Mouse (Mus musculus) midbrain, embryonic 12.5 days (tissue): ENCODE measurements around the gene Pole3. TPM values are rescaled to one million over a fixed set of nuclear protein-coding genes. Genes with fewer than 3 reads are reported as not detected.
A peak's percentile ranks its signal among the peaks of the same experiment; 100 is the strongest.

Experiments
- ATAC-seq: fragments of 200-750 bp; cut with Nextera tagmentation; 2 replicates; pipeline ENCODE4 v1.8.0; 2017; ENCODE audit warnings: low read depth, moderate TSS enrichment, moderate library complexity; ENCODE audit not compliant: low FRiP score
- H3K27ac ChIP-seq: fragments of 300-500 bp; sonication (generic); replicated peaks from 2 replicates; pipeline ENCODE4 v1.5.1; 2016; ENCODE audit warnings: mild to moderate bottlenecking
- H3K27me3 ChIP-seq: fragments of 300-500 bp; sonication (generic); 2 replicates; pipeline ENCODE4 v1.6.1; 2016; ENCODE audit warnings: mild to moderate bottlenecking
- H3K36me3 ChIP-seq: fragments of 300-500 bp; sonication (generic); 2 replicates; pipeline ENCODE4 v1.6.1; 2016
- H3K4me1 ChIP-seq: fragments of 300-500 bp; sonication (generic); 2 replicates; pipeline ENCODE4 v1.6.1; 2016
- H3K4me2 ChIP-seq: fragments of 300-500 bp; sonication (generic); replicated peaks from 2 replicates; pipeline ENCODE4 v1.6.1; 2016; ENCODE audit warnings: mild to moderate bottlenecking, moderate library complexity
- H3K4me3 ChIP-seq: fragments of 300-500 bp; sonication (generic); 2 replicates; pipeline ENCODE4 v1.5.1; 2016; ENCODE audit warnings: mild to moderate bottlenecking
- H3K9ac ChIP-seq: fragments of 300-500 bp; sonication (generic); replicated peaks from 2 replicates; pipeline ENCODE4 v1.6.1; 2016; ENCODE audit warnings: mild to moderate bottlenecking, moderate library complexity
- H3K9me3 ChIP-seq: fragments of 300-500 bp; sonication (generic); 2 replicates; pipeline ENCODE4 v1.6.1; 2016; ENCODE audit warnings: mild to moderate bottlenecking
- WGBS: fragments of 180-500 bp; shearing (Covaris S2); methylation state at CpG from one replicate; pipeline ENCODE4 v1.1.7; 2016; 5-methylcytosine and 5-hydroxymethylcytosine counted together
- polyA plus RNA-seq: library from polyadenylated mRNA; unstranded; fragments of >200 nt; fragmentation: Nextera tagmentation; extraction: Ambion mirVana; gene quantifications from 2 replicates; pipeline ENCODE4 v1.2.1, GENCODE M21; 2016

The Pole3 gene
- polyA plus RNA-seq, 1 experiment from 2014 or later, result 110 TPM

- Histone ChIP-seq H3K36me3 (no peaks in the 10 kb centered on the region), H3K4me3 (no peak overlapping the region), H3K9me3 (no peaks in the 10 kb centered on the region), H3K4me1 (no peaks in the 10 kb centered on the region), H3K27me3 (no peaks in the 10 kb centered on the region), H3K27ac (no peak overlapping the region), H3K4me2 (no peak overlapping the region), H3K9ac (no peak overlapping the region)
- ATAC-seq, result no peak
Measured at GRCm38 (mm10) chr4:62544801-62545200, 19.9 kb upstream of the Pole3 start.

GRCm38 (mm10) chr4:62543782-62544181, 18.9 kb upstream of the Pole3 start:
- Histone ChIP-seq H3K36me3 (no peaks in the 10 kb centered on the region), H3K4me1 (no peaks in the 10 kb centered on the region), H3K27me3 (no peaks in the 10 kb centered on the region), H3K4me3 (no peak overlapping the region), H3K9ac (no peak overlapping the region), H3K9me3 (no peaks in the 10 kb centered on the region), H3K27ac (no peak overlapping the region), H3K4me2 (no peak overlapping the region)
- WGBS, result 91% methylated on average over 6 of the region's 6 CpGs
- no peak for ATAC-seq

- no peak for ATAC-seq
- H3K27me3 ChIP-seq, result no peaks in the 10 kb centered on the region
- no peak overlapping the region for H3K4me2 ChIP-seq
- 84% methylated on average over 3 of the region's 3 CpGs for WGBS
- H3K36me3 ChIP-seq, result no peaks in the 10 kb centered on the region
- H3K4me1 ChIP-seq, result no peaks in the 10 kb centered on the region
- no peak overlapping the region for H3K9ac ChIP-seq
- no peak overlapping the region for H3K27ac ChIP-seq
- H3K9me3 ChIP-seq, result no peaks in the 10 kb centered on the region
- H3K4me3 ChIP-seq, result no peak overlapping the region
Measured at GRCm38 (mm10) chr4:62541802-62542201, 16.9 kb upstream of the Pole3 start.

GRCm38 (mm10) chr4:62533729-62534128, 8.9 kb upstream of the Pole3 start:
- no peak overlapping the region for H3K4me2 ChIP-seq
- 84% methylated on average over 6 of the region's 6 CpGs for WGBS
- ATAC-seq, result no peak
- H3K9me3 ChIP-seq, result no peaks in the 10 kb centered on the region
- H3K4me3 ChIP-seq, result no peak overlapping the region
- H3K9ac ChIP-seq, result no peak overlapping the region
- no peaks in the 10 kb centered on the region for H3K36me3 ChIP-seq
- no peak overlapping the region for H3K27ac ChIP-seq
- no peaks in the 10 kb centered on the region for H3K27me3 ChIP-seq
- H3K4me1 ChIP-seq, result no peaks in the 10 kb centered on the region

GRCm38 (mm10) chr4:62527655-62528054, 2.8 kb upstream of the Pole3 start:
- Histone ChIP-seq H3K4me1 (peaks cover 9% of the 10 kb centered on the region), H3K4me2 (no peak overlapping the region), H3K9ac (no peak overlapping the region), H3K36me3 (peaks cover 10% of the 10 kb centered on the region; the same call in 1 of the 2 replicates), H3K4me3 (no peak overlapping the region), H3K9me3 (no peaks in the 10 kb centered on the region), H3K27ac (no peak overlapping the region), H3K27me3 (no peaks in the 10 kb centered on the region)
- WGBS, result 87% methylated on average over 4 of the region's 4 CpGs
- ATAC-seq, result no peak

GRCm38 (mm10) chr4:62526256-62526655, 1.4 kb upstream of the Pole3 start:
- H3K4me1 ChIP-seq, result peaks cover 9% of the 10 kb centered on the region

GRCm38 (mm10) chr4:62525489-62525811, 582 bp upstream of the Pole3 start:
- H3K9ac ChIP-seq, result peak overlapping the region; percentile 83; the same call in 1 of the 2 replicates
- no peaks in the 10 kb centered on the region for H3K27me3 ChIP-seq
- WGBS, result 2% methylated on average over 9 of the region's 10 CpGs
- H3K36me3 ChIP-seq, result peaks cover 15% of the 10 kb centered on the region; the same call in 1 of the 2 replicates
- H3K4me1 ChIP-seq, result peaks cover 11% of the 10 kb centered on the region
- H3K4me3 ChIP-seq, result peak overlapping the region; percentile 72
- H3K9me3 ChIP-seq, result no peaks in the 10 kb centered on the region
- H3K4me2 ChIP-seq, result peak overlapping the region; percentile 93
- ATAC-seq, result no peak
- H3K27ac ChIP-seq, result no peak overlapping the region

More at GRCm38 (mm10) chr4:62526256-62526655, 1.4 kb upstream of the Pole3 start:
- Histone ChIP-seq H3K27ac (no peak overlapping the region), H3K9me3 (no peaks in the 10 kb centered on the region), H3K4me2 (no peak overlapping the region), H3K36me3 (peaks cover 15% of the 10 kb centered on the region; the same call in 1 of the 2 replicates), H3K27me3 (no peaks in the 10 kb centered on the region), H3K9ac (no peak overlapping the region), H3K4me3 (no peak overlapping the region)
- 62% methylated on average over 2 of the region's 2 CpGs for WGBS
- no peak for ATAC-seq

- Histone ChIP-seq H3K4me2 (no peak overlapping the region), H3K27me3 (no peaks in the 10 kb centered on the region), H3K9ac (no peak overlapping the region), H3K27ac (no peak overlapping the region), H3K36me3 (peaks cover 15% of the 10 kb centered on the region; the same call in 1 of the 2 replicates), H3K4me3 (no peak overlapping the region), H3K9me3 (no peaks in the 10 kb centered on the region), H3K4me1 (peaks cover 26% of the 10 kb centered on the region)
- WGBS, result 92% methylated on average over 2 of the region's 2 CpGs
- no peak for ATAC-seq
Measured at GRCm38 (mm10) chr4:62520892-62521400, 3.9 kb downstream of the Pole3 start.

GRCm38 (mm10) chr4:62519849-62520233, 5.0 kb downstream of the Pole3 start, which contains the start of gene Alad:
Gene Alad (minus strand): TSS chr4:62519918.
- Histone ChIP-seq H3K27ac (peak within 1 kb of the TSS; percentile 80), H3K4me3 (peak within 1 kb of the TSS; percentile 71), H3K4me2 (peak within 1 kb of the TSS; percentile 78), H3K9ac (peak within 1 kb of the TSS; percentile 77), H3K9me3 (no peaks in the 10 kb centered on the region), H3K4me1 (peaks cover 29% of the 10 kb centered on the region), H3K36me3 (peaks cover 15% of the 10 kb centered on the region; the same call in 1 of the 2 replicates), H3K27me3 (no peaks in the 10 kb centered on the region)
- WGBS, result under 1% methylated on average over 37 of the region's 37 CpGs
- ATAC-seq, result peak; percentile 88

- peaks cover 26% of the 10 kb centered on the region for H3K4me1 ChIP-seq
- 1% methylated on average over 26 of the region's 26 CpGs for WGBS
- ATAC-seq, result no peak; the same call in none of the 2 replicates
- H3K9me3 ChIP-seq, result no peaks in the 10 kb centered on the region
- peaks cover 15% of the 10 kb centered on the region; the same call in 1 of the 2 replicates for H3K36me3 ChIP-seq
- H3K27me3 ChIP-seq, result no peaks in the 10 kb centered on the region
- H3K9ac ChIP-seq, result peak overlapping the region; percentile 77
- H3K27ac ChIP-seq, result peak overlapping the region; percentile 80
- H3K4me2 ChIP-seq, result peak overlapping the region; percentile 78
- H3K4me3 ChIP-seq, result peak overlapping the region; percentile 71
Measured at GRCm38 (mm10) chr4:62519122-62519848, 5.6 kb downstream of the Pole3 start.

- Histone ChIP-seq H3K9me3 (no peaks in the 10 kb centered on the region), H3K4me1 (peaks cover 19% of the 10 kb centered on the region), H3K4me2 (peak overlapping the region; percentile 78), H3K9ac (peak overlapping the region; percentile 77), H3K27ac (no peak overlapping the region; the same call in 1 of the 2 replicates), H3K4me3 (peak overlapping the region; percentile 71), H3K36me3 (peaks cover 15% of the 10 kb centered on the region), H3K27me3 (no peaks in the 10 kb centered on the region)
- 58% methylated on average over 13 of the region's 13 CpGs for WGBS
- ATAC-seq, result 0 out of 2 replicates have a peak, but pooled peaks have one; percentile 12
Measured at GRCm38 (mm10) chr4:62518416-62519121, 6.3 kb downstream of the Pole3 start.
